Mouse (Mus musculus): ENCODE results near the gene Cox5a.

Cox5a gene

DNA sequence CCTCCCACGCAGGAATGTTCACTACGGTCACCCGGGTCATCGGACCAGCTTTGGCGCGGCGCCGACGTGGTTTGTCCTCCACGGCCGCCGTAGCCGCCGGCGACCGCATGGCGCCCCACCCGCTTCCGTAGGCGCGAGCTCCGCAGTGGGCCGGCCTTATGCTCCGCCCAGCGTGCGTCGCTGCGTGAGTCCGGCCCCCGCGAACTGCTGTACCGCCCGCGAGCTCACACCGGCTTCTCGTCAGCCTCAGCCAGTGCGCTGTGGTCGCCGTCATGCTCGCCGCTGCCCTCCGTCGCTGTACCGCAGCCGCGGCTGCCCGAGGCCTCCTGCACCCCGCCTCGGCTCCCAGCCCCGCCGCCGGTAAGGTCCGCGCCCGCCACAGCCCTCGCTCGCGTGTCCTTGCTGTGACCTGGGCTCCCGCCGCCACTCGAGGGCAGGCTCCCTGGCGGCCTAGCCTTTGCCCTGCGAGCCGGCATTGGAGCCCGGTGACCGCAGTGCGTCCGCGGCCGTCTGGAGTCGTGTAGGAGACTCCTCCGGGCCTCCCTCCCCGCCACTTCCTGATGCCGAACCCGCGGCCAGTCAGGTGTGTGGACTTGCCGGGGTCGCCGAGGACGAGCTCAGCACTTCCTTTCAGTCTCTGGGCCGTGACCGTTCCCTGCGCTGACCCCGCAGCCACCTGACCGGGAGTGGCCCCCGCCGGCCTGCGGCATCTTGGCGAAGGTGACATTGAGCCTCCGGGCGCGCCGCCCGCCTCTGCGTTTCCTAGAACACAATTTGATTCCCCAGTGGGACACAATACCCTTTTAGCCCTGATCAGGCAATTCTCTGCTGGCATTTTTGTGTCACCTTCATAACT, at the start of gene Cox5a:
Gene Cox5a (plus strand): TSS at position 219 of the 856 bp plus-strand sequence.
- DNase-seq (ENCODE audit: low spot score in 2 of 2), result peak; percentile 78 to 94

DNA sequence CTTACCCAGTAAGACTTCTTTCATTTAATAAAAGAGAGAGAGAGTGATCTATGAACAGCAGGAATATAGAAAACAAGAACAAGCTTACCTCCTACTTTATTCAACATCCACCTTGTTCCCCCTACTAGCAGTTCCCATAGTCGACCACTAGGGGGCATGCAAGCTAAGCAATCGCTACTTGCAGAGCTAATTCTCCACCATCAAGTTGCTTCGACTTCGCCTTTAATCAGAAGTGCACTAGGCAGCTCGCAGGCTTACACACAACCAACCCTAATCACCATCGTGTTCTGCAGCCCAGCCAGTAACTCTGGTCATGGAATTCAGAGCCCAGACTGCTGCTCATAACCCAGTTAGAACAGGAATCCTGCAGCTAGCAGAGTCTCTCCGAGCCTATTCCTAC, 35.3 kb upstream of the Cox5a start:
- peak; percentile 66 to 89 for DNase-seq (ENCODE audit: low spot score in 2 of 2)

DNA sequence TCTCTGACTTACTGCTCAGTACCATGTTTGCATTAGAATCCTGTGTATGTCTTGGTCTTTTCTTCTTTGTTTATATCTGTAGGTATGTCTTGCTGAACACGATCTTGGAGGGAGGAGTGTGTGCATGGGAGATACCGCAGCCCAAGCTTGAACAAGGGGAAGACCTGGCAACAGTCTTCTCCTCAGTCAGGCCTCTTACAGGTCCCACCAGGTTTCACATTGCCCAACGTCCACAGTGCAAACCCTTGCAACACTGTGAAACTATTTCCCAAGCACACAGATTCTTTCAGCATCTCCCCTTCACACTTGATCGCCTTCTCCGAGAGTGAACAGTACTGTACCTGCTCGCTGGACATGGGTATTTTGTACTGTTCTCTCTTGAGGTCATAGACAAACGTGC, 33.3 kb upstream of the Cox5a start:
- no peak for DNase-seq (ENCODE audit: low spot score in 2 of 2)

DNA sequence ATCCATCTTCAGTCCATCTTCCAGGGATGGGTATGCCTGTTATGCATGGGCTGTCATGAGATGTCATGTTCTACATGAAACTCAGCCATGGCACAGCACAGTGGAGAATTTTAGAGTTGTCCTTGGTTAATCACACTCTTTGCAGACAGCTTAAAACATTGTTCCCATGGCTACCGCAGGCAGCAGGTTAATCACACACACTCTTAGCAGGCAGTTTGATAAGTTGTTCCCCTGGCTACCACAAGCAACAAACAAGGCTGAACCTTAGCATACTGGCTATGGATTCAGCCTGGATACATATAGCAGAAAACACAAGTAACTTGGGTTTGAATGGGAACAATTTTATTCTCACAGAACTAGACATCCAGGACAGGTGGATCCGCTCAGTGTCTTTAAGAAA, 27.5 kb upstream of the Cox5a start:
- DNase-seq (ENCODE audit: low spot score in 2 of 2), result no peak

DNA sequence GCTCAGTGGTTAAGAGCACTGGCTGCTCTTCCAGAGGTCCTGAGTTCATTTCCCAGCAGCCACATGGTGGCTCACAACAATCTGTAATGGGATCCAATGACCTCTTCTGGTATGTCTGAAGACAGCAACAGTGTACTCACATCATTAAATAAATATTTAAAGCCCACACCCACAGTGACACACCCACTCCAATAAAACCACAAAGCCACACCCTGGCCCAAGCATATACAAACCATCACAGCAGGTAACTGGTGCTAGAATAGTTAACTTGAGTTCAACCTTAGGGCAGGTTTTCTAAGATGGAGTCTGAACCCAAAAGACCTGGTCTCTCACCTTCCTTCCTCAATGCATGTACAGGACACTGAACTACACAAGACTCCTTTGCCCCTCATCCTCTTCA, 26.1 kb upstream of the Cox5a start:
- no peak for DNase-seq (ENCODE audit: low spot score in 2 of 2)

DNA sequence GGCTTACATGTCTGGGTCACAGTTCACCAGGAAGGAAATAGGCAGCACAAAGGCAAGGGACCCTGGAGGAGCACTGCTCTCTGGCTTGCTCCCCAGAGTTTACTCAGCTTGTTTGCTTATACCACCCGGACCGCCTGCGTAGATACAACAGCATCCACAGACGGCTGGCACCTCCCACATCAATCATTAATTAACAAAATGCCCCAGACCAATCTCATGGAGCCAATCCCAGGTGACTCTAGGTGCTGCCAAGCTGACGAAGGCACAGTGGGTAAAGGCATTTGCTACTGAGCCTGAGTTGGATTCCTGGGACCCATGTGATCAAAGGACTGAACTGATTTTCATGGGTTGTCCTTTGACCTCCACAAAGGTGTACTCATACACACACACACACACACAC, 23.8 kb upstream of the Cox5a start:
- no peak for DNase-seq (ENCODE audit: low spot score in 2 of 2)

DNA sequence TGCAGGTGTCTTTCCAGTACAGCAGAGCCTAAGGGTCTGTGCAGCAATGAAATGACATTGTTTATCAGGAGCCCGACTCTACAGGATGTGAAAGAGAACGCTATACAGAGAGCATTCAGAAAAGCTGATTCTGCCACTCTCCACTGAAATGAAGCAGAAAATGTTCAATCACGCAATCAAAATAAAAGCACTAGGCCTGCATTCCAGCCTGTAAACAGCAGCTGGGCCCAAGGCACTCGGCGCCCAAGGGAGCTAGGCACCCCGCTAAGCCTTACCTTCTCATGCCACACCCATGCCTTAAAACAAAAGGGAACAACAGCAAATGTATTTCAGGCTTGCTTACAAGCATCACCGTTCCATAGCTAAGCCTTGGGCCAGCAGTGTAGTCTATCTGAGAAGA, 22.5 kb upstream of the Cox5a start:
- no peak for DNase-seq (ENCODE audit: low spot score in 2 of 2)

DNA sequence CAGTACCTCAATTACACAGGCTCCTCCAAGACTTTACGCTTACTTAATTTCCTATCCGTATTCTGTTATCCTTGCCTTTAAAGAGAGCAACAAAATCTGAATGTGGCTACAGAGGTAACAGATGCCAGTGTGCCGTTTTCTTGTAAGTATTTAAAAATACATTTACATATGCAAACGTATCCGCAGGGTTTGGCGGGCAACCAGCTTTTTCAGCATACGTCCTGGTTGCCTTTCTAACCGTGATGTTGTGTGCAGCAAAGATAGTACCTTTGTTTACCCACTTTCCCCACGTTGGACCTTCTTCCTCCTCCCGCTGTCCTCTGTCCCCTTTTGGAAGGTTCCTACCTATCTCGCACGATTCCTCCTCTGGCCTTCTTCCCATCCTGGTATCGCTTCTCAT, 19.6 kb upstream of the Cox5a start:
- peak in 1 of 2 experiments; percentile 45 for DNase-seq (ENCODE audit: low spot score in 2 of 2)

DNA sequence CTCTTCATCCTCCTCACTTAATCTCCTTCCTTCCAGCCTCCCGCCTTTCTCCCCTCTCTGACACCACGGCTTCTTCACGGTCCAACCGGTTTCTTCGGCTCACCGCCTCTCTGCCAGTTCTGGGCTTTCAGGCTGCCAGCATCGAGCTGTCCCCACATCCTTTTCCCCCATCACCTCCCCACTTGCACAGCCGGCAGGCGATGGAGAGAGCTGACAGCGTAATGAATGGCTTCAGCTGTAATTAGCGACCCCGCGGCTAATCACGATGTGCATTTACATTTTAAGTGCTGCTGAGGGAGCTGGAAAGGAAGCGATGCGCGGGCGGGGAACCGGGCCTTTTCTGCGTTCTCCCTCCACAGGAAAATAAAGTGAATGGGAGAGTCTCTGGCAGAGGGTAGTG, 19.2 kb upstream of the Cox5a start:
- DNase-seq (ENCODE audit: low spot score in 2 of 2), result peak in 1 of 2 experiments; percentile 46

DNA sequence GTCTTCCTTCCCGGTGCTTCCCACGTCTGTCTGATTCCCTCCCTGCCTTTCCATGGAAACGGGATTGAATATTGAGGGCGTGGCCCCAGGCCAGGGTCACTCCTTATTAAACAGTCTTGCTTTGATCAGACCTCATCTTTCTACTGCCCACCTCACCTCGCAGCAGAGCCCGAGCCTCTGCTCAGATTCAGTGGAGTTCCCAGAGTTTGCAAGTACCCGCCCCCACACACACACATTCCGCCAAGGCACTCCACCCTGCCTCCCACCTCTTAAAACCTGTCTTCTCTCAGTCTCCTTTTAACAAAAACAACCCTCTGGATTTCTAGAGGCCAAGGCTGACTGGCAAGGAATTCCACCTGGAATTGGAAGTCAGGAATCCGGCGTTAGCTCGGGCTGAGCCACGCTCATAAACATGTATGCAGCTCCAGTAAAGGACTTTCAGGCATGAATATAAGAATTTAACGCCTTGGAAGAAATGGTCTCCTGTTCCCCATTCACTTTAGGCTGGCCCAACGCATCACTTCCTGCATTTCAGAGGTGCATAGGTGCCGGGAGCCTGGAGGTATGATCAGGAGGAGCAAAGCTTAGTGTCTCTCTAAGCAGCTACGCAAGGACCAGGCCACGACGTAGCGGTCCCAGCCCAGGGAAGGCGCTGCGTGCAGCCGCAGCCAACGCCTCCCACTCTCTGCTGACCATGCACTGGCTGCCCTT, 18.0 kb upstream of the Cox5a start:
- DNase-seq (ENCODE audit: low spot score in 2 of 2), result peak in 1 of 2 experiments; percentile 52

DNA sequence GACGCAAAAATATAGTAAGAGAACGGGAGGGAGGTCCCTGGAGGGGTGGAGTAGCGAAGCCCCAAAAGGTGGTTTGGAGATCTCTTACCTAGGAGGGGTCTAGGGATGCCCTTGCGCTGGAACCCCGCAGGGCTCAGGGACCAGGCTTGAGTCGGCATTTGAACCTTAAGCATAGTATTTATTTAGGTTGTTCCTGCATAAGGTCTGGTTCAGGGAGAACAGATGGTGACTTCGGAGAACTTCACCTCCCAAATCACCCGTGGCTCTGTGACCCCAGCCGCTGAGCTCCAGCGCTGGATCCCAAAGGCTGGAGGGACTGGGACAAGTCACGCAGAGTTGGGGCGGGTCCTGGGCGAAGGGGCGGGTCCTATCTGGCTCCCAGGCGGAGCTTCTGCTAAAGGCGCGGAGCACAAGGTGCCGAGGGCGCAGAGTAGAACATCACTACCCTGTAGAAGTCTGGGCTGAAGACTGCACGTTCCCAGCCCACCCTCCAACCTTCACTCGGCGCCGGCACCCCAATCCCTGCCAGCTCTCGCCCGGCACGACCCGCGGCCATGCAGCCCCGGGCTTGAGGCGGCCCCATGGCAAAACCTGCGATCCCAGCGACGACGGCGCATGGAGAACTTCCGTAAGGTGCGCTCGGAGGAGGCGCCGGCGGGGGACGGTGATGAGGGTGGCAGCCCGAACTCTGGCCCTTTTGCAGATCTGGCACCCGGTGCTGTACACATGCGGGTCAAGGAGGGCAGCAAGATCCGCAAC, 17.3 kb upstream of the Cox5a start, which contains the start of gene Rpp25:
Gene Rpp25 (plus strand): TSS at position 405 of the 759 bp plus-strand sequence.
- peak in 1 of 2 experiments; percentile 54 for DNase-seq (ENCODE audit: low spot score in 2 of 2)

DNA sequence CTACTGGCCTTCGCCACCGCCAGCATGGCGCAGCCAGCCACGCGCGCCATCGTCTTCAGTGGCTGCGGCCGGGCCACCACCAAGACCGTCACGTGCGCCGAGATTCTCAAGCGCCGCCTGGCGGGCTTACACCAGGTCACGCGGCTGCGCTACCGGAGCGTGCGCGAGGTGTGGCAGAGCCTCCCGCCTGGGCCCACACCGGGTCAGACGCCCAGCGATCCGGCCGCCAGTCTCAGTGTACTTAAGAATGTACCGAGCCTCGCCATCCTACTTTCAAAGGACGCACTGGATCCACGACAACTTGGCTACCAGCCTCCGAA, 16.7 kb upstream of the Cox5a start:
- peak in 1 of 2 experiments; percentile 54 for DNase-seq (ENCODE audit: low spot score in 2 of 2)

DNA sequence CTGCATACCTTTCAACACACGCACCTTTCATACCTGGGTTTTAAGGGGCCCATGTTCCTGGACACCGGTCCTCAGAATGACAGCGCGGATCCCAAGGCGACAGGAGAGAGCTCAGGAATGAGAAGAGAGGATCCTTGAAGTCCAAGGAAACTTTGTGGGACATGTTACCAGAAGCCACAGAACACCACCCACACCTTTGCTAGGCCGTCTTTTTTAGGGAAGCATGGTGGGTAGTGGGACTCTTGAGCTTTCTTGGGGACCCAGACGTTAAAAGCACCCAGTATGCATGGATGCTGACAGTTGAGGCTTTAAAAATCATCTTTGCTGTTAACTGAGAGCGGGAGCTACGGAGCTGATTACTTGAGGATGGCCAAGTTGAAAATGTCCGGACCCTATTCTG, 16.2 kb upstream of the Cox5a start:
- no peak for DNase-seq (ENCODE audit: low spot score in 2 of 2)

DNA sequence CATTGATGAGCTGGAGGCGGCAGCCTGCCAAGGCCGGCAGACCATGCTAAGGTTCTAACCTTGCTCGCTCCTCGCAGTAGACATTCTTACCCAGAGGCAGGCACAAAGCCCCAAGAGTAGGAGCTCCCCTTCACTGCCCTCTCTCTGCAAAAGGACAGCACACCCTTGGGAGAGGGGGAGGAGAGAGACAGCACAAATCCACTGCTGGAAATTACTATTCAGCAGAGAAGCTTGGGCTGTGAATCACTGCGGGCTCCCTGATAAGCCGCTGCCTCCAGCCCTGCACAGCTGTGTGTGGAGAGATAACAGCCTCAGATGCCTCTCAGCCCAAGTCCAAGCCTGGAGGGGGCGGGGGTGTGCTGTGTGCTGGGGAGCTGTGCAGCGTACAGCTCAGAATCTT, 15.4 kb upstream of the Cox5a start:
- DNase-seq (ENCODE audit: low spot score in 2 of 2), result peak in 1 of 2 experiments; percentile 60

DNA sequence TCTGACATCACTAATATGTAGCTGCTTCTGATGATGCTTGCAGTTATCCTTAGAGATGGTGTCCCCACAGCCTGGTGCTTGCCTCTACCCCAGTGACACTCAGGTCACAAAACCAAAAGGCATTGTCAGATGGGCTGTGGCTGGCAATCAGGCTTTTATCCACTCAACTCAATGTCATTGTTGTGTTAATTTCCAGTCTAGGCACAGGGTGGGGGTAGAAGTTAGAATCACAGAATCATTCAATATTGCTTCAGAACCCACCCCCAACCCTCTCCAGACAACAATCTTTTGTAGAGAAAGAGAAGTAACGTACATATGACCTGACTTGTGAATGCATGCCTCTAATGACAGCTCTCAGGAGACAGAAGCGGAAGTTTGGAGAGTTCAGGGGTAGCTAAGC, 10.5 kb upstream of the Cox5a start:
- DNase-seq (ENCODE audit: low spot score in 2 of 2), result no peak

DNA sequence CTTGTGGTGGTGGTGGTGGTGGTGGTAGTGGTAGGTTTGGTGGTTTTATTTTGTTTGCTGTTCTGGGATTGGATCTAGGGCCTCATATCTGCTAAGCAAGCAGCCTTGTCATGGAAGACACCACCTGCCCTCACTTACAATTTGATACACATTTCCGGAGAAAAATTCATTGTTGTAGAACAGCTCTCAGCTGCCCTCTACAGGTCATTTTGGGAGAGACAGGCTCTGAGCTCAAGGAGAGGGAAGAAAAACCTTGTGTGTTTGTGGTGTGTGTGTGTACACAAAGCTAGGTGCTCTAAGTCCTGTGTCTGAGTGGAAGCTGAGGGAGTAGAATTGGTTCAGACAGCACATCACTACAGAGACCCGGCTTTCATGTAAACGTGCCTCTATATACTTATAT, 4.0 kb upstream of the Cox5a start:
- DNase-seq (ENCODE audit: low spot score in 2 of 2), result peak in 1 of 2 experiments; percentile 74

DNA sequence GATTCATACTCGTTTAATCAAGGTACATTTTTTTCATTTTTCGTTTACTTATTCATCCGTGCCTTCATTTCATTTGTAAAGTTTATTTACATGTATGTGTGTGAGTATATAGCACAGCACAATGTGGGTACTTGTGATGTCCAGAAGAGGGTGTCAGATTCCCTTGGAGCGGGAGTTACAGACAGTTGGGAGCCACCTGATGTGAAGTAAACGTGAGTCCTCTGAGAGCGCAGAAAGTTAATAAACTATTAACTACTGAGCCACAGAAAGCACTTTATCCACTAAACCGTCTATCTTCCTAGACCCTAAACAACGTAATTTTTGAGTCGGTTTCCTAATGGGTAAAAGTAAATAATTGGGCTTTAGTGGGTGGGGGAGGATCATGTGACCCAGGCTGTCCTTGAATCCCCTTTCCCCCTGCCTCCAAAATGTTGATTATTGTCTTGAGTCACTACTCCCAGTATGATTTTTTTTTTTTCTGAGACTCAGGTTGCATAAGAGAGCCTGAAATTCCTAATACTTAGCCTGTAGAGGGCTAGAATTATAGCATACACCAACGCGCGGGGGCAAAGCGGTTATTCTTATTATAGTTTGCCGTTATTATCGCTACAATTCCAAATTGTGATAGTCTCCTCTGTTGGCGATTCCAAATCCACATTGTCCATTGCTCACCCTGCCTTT, 559 bp upstream of the Cox5a start:
- DNase-seq (ENCODE audit: low spot score in 2 of 2), result no peak

DNA sequence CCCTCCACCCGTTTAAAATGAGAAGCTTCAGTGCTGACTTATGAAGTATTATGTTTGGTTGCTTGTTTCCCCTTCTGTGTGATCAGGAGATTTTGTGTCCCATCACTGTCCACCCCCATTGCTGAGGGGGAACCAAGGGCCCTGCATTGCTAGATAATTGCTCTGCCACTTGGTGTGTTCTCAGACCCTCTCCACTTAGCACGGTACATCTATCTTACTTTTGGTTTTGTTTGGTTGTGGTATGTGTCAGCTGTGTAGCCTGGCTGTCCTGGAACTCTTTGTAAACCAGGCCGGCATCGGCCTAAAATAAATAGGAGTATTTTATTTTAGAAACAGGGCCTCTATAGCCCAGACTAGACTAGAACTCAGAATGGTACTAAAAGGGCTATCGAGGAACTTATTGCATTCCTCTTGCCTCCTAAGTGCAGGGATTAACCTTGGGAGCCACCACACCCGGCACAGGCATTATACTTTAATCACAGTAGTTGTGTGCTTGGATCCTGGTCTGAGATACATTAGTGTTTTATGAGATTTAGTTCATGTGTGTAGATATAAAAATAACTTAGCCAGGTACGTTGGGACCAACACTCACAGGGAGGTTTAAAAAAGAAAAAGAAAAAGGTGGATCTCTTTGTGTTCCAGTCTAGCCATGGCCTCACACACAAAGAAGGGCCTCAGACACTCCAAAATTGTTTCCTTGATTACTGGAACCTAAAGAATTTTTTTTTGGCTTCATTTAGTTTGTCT, 1.2 kb downstream of the Cox5a start:
- no peak for DNase-seq (ENCODE audit: low spot score in 2 of 2)

DNA sequence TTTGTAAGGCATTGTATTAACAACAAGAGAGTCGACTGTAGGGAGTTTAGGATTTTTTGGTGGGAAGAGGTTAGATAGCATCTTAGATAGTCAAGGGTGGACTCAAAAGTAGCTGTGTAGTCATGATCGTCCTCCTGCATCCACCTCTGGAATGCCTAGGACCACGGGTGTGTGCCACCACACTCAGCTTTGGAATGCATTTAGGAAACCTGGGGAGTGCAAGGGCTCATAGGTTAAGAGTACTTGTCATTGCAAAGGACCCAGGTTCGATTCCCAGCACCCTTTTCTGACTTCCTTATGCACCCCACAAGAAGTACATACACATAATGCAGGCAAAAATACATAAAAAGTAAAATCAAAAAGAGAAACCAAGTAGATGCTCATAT, 1.8 kb downstream of the Cox5a start:
- no peak for DNase-seq (ENCODE audit: low spot score in 2 of 2)

DNA sequence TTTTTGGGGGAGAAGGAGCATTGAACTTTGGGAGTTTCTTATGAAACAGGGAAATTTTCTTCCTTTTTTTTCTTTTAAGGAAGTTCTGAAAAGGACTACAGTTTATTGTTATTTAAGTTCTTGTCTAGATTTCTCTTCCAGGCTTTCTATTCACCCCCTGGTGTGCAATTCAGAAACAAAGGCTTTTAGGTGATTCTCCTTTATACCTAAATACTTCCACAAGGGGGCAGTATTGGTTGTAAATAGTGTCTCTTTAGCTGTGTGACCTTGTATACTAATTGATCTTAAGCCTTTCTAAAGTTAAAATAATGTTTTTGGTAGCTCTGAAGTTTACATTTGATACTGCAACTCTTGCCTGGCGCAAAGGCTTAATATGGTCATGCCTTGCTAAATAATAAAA, 2.7 kb downstream of the Cox5a start:
- DNase-seq (ENCODE audit: low spot score in 2 of 2), result no peak

DNA sequence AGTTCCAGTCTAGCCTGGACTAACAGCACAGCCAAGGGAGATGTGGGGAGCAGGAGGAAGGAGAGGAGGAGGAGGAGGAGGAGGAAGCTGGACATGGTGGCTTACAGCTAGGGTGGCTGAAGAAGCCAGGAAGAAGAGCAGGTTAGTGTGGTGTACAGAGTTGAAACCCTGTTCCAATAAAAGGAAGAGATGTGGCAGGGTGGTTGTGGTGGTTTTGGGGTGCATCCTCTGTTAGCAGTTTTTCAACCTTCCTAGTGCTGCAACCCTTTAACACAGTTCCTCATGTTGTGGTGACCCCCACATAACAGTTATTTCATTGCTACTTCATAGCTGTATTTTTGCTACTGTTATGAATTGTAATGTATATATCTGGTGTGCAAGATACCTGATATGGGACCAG, 3.4 kb downstream of the Cox5a start:
- DNase-seq (ENCODE audit: low spot score in 2 of 2), result no peak

Data from left cerebral cortex, adult 9 months (tissue).